Mouse (Mus musculus): ENCODE measurements around the gene Myd88. TPM values are rescaled to one million over a fixed set of nuclear protein-coding genes. Genes with fewer than 3 reads are reported as not detected.
A peak's percentile ranks its signal among the peaks of the same experiment; 100 is the strongest.

Gene Myd88
- polyA plus RNA-seq, 1 experiment from 2014 or later = 9.5 TPM

GRCm38 (mm10) chr9:119358058-119358429 lies 16.8 kb upstream of the Myd88 start:
- peak overlapping the region; percentile 89; the same call in 1 of the 2 replicates for H3K27ac ChIP-seq
- peak; percentile 21 for DNase-seq (ENCODE audit: extremely low spot score, low spot score)

GRCm38 (mm10) chr9:119357331-119358057 lies 16.3 kb upstream of the Myd88 start, which contains the start of gene Xylb:
Gene Xylb, plus strand, starts transcription at chr9:119357381.
- WGBS = 4% methylated on average over 65 of the region's 65 CpGs
- peak; percentile 88 for DNase-seq (ENCODE audit: extremely low spot score, low spot score)
- H3K27ac ChIP-seq = peak within 1 kb of the TSS; percentile 89

More at GRCm38 (mm10) chr9:119358058-119358429, 16.8 kb upstream of the Myd88 start:
- Histone ChIP-seq H3K4me1 (peaks cover 14% of the 10 kb centered on the region), H3K27me3 (ENCODE audit: poor library complexity, severe bottlenecking) (peaks cover 5% of the 10 kb centered on the region; the same call in 1 of the 2 replicates), H3K36me3 (replicated peaks) (peaks cover 31% of the 10 kb centered on the region), H3K4me3 (peak overlapping the region; percentile 80), H3K9me3 (no peaks in the 10 kb centered on the region)
- 56% methylated on average over 9 of the region's 9 CpGs for WGBS

DNA sequence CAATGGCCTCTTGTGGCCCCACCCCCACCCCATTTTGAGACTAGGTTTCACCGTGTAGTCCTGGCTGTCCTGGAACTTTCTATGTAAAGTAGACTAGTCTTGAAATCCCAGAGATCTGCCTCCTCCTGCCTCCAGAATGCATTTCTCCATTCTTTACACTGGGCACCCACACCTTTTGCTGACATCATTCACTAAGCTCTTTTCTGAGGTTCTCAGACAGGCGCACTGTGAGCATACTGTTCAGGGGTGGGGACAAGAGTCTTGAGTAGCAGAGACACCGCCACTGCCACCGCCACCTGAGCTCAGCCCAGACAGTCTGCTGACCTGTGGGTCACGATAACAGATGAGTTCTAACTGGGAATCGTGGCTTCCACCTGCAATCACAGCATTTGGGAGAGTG lies 14.7 kb upstream of the Myd88 start:
- Histone ChIP-seq H3K27ac (no peak overlapping the region), H3K27me3 (ENCODE audit: poor library complexity, severe bottlenecking) (peaks cover 5% of the 10 kb centered on the region; the same call in 1 of the 2 replicates), H3K4me1 (peaks cover 14% of the 10 kb centered on the region), H3K36me3 (replicated peaks) (peaks cover 18% of the 10 kb centered on the region), H3K4me3 (no peak overlapping the region), H3K9me3 (no peaks in the 10 kb centered on the region)
- DNase-seq (ENCODE audit: extremely low spot score, low spot score) = no peak
- 91% methylated on average over 6 of the region's 6 CpGs for WGBS

More at GRCm38 (mm10) chr9:119357331-119358057, 16.3 kb upstream of the Myd88 start, which contains the start of gene Xylb:
- H3K27me3 ChIP-seq (ENCODE audit: poor library complexity, severe bottlenecking) = peaks cover 5% of the 10 kb centered on the region; the same call in 1 of the 2 replicates
- H3K36me3 ChIP-seq (replicated peaks) = peaks cover 26% of the 10 kb centered on the region
- peak within 1 kb of the TSS; percentile 80 for H3K4me3 ChIP-seq
- no peaks in the 10 kb centered on the region for H3K9me3 ChIP-seq
- peaks cover 14% of the 10 kb centered on the region for H3K4me1 ChIP-seq

DNA sequence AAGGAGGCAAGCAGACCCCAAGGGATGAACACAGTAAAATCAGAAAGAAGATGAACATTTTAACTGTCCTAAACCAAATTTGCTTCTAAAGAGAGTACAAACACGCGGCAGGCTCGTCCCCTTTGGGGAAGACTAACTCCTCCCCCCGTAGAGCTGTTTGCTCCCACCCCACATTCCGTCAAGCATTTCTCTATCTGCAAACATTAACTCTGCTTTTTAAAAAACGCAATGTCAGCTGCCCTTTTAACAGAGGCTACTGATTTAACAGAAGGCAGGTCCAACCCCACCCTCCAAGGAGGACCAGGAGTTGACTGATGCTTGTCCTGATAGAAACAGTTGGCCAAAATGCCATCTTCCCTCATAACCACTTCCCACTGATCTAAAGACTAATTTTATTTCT lies 12.7 kb upstream of the Myd88 start:
- Histone ChIP-seq H3K27ac (no peak overlapping the region), H3K27me3 (ENCODE audit: poor library complexity, severe bottlenecking) (peaks cover 5% of the 10 kb centered on the region; the same call in 1 of the 2 replicates), H3K36me3 (replicated peaks) (peaks cover 25% of the 10 kb centered on the region), H3K9me3 (no peaks in the 10 kb centered on the region), H3K4me1 (peaks cover 14% of the 10 kb centered on the region), H3K4me3 (no peak overlapping the region)
- 85% methylated on average over 6 of the region's 6 CpGs for WGBS
- no peak for DNase-seq (ENCODE audit: extremely low spot score, low spot score)

- Histone ChIP-seq H3K4me1 (no peaks in the 10 kb centered on the region), H3K9me3 (no peaks in the 10 kb centered on the region), H3K27me3 (ENCODE audit: poor library complexity, severe bottlenecking) (no peaks in the 10 kb centered on the region), H3K4me3 (no peak overlapping the region), H3K36me3 (replicated peaks) (peaks cover 42% of the 10 kb centered on the region), H3K27ac (no peak overlapping the region)
- peak; percentile 71 for DNase-seq (ENCODE audit: extremely low spot score, low spot score)
- WGBS = 11% methylated on average over 4 of the region's 4 CpGs
Observed at GRCm38 (mm10) chr9:119352060-119352459, 10.8 kb upstream of the Myd88 start.

GRCm38 (mm10) chr9:119350947-119351705 lies 9.9 kb upstream of the Myd88 start:
- H3K36me3 ChIP-seq (replicated peaks) = peaks cover 51% of the 10 kb centered on the region
- DNase-seq (ENCODE audit: extremely low spot score, low spot score) = no peak
- H3K4me1 ChIP-seq = no peaks in the 10 kb centered on the region
- H3K27ac ChIP-seq = no peak overlapping the region
- H3K9me3 ChIP-seq = no peaks in the 10 kb centered on the region
- no peaks in the 10 kb centered on the region for H3K27me3 ChIP-seq (ENCODE audit: poor library complexity, severe bottlenecking)
- 90% methylated on average over 10 of the region's 10 CpGs for WGBS
- H3K4me3 ChIP-seq = no peak overlapping the region

DNA sequence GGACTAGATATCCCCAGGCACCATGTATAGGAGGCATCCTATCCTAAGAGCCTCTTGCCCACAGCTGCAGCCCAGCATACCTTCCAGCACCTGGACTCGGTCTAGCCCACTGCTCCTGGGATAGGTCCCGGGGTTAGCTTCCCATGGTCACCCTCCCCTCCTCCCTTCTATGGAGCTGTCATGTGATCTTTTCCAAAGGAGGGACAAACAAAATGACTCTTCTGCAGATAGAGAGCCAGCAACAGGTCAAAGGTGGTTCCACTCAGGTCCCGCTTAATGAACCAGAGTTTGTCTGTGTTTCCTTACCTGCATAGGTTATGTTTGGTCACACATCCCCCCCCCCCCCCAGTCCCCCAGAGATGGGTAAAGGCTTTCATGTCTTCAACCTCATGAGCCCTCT lies 9.3 kb upstream of the Myd88 start:
- H3K27ac ChIP-seq = no peak overlapping the region
- no peak for DNase-seq (ENCODE audit: extremely low spot score, low spot score)
- peaks cover 57% of the 10 kb centered on the region for H3K36me3 ChIP-seq (replicated peaks)
- H3K9me3 ChIP-seq = no peaks in the 10 kb centered on the region
- no peaks in the 10 kb centered on the region for H3K4me1 ChIP-seq
- 94% methylated on average over 3 of the region's 3 CpGs for WGBS
- no peaks in the 10 kb centered on the region for H3K27me3 ChIP-seq (ENCODE audit: poor library complexity, severe bottlenecking)
- H3K4me3 ChIP-seq = no peak overlapping the region

- Histone ChIP-seq H3K27ac (no peak overlapping the region), H3K36me3 (replicated peaks) (peaks cover 87% of the 10 kb centered on the region), H3K4me3 (no peak overlapping the region), H3K4me1 (peaks cover 15% of the 10 kb centered on the region), H3K27me3 (ENCODE audit: poor library complexity, severe bottlenecking) (no peaks in the 10 kb centered on the region), H3K9me3 (no peaks in the 10 kb centered on the region)
- 97% methylated on average over 8 of the region's 8 CpGs for WGBS
- DNase-seq (ENCODE audit: extremely low spot score, low spot score) = no peak
Observed at GRCm38 (mm10) chr9:119346376-119346775, 5.2 kb upstream of the Myd88 start.

- H3K36me3 ChIP-seq (replicated peaks) = peaks cover 53% of the 10 kb centered on the region
- H3K4me3 ChIP-seq = 0 out of 2 replicates have a peak overlapping the region, but pooled peaks have one; percentile 65
- WGBS = 92% methylated on average over 7 of the region's 7 CpGs
Observed at GRCm38 (mm10) chr9:119342728-119343127, 1.5 kb upstream of the Myd88 start.

GRCm38 (mm10) chr9:119340212-119340580 lies 1.0 kb downstream of the Myd88 start:
- H3K27me3 ChIP-seq (ENCODE audit: poor library complexity, severe bottlenecking) = peaks cover 25% of the 10 kb centered on the region
- peak overlapping the region; percentile 89 for H3K27ac ChIP-seq
- H3K4me3 ChIP-seq = peak overlapping the region; percentile 65
- peaks cover 35% of the 10 kb centered on the region for H3K4me1 ChIP-seq
- WGBS = 6% methylated on average over 8 of the region's 8 CpGs
- peaks cover 27% of the 10 kb centered on the region for H3K36me3 ChIP-seq (replicated peaks)
- no peak for DNase-seq (ENCODE audit: extremely low spot score, low spot score)
- no peaks in the 10 kb centered on the region for H3K9me3 ChIP-seq

More at GRCm38 (mm10) chr9:119342728-119343127, 1.5 kb upstream of the Myd88 start:
- Histone ChIP-seq H3K4me1 (peaks cover 35% of the 10 kb centered on the region), H3K27me3 (ENCODE audit: poor library complexity, severe bottlenecking) (peaks cover 23% of the 10 kb centered on the region), H3K27ac (no peak overlapping the region), H3K9me3 (no peaks in the 10 kb centered on the region)
- DNase-seq (ENCODE audit: extremely low spot score, low spot score) = no peak

DNA sequence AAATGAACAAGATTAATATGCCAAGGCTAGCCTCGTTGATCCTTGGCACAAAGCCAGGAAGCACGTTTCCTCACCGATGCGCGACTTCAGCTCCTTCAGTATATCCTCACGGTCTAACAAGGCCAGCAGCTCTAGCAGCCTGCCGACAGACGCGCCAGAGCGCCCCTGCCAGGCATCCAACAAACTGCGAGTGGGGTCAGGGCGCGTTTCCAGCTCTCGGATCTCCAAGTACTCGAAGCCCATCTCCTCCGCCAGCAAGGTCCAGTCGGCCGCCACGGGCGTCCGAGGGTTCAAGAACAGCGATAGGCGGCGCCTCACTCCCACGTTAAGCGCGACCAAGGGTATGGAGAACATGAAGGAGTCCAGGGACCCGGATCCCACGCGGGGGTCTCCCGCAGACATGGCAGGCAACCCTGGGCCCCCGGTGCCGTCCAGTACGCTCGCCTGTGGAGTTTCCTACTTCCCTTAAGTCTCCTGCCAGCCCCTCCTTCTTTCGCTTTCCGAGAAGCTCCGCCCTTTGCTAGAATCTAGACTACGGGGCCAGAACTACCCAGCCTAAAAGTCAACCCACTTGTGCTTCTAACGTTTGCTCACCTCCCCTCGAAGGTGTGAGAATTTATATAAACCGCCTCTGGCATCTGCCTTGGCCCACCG lies 1.5 kb downstream of the Myd88 start, which contains the start of gene Acaa1a:
Gene Acaa1a, plus strand, starts transcription at position 119 of the 654 bp plus-strand sequence.
- H3K27ac ChIP-seq = peak within 1 kb of the TSS; percentile 89
- peaks cover 25% of the 10 kb centered on the region for H3K27me3 ChIP-seq (ENCODE audit: poor library complexity, severe bottlenecking)
- peak; percentile 52 for DNase-seq (ENCODE audit: extremely low spot score, low spot score)
- 2% methylated on average over 43 of the region's 43 CpGs for WGBS
- H3K36me3 ChIP-seq (replicated peaks) = peaks cover 22% of the 10 kb centered on the region
- H3K9me3 ChIP-seq = no peaks in the 10 kb centered on the region
- H3K4me3 ChIP-seq = peak within 1 kb of the TSS; percentile 65
- H3K4me1 ChIP-seq = peaks cover 35% of the 10 kb centered on the region

DNA sequence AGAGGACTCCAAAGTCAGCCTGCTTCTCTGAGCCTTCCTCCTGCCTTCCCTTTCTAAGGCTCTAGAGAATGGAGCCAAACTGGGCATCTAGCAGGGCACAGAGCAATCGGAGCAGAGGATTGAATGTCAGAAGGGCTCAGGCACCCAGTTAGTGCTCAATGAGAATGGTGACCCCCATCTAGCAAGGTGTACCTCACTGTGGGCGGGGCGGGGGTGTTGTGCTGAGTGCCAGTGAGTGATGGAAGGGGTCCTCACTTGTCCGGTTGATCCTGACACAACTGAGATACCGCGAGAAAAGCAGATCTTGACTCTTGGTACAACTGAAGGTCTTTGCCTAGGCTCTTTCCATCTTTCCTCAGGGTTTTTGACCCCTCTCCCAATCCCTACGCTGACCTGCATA lies 2.1 kb downstream of the Myd88 start:
- H3K4me1 ChIP-seq = peaks cover 35% of the 10 kb centered on the region
- no peak for DNase-seq (ENCODE audit: extremely low spot score, low spot score)
- peak overlapping the region; percentile 89; the same call in 1 of the 2 replicates for H3K27ac ChIP-seq
- peaks cover 17% of the 10 kb centered on the region for H3K36me3 ChIP-seq (replicated peaks)
- peaks cover 25% of the 10 kb centered on the region for H3K27me3 ChIP-seq (ENCODE audit: poor library complexity, severe bottlenecking)
- 49% methylated on average over 7 of the region's 7 CpGs for WGBS
- peak overlapping the region; percentile 65 for H3K4me3 ChIP-seq
- no peaks in the 10 kb centered on the region for H3K9me3 ChIP-seq
